Mouse (Mus musculus) kidney, postnatal 0 days (tissue): Measurements from ENCODE around the gene Drd3. TPM values are rescaled to one million over a fixed set of nuclear protein-coding genes. Genes with fewer than 3 reads are reported as not detected.

Experiments used
- ATAC-seq: fragments of 200-750 bp; cut with Nextera tagmentation; replicated peaks from 2 replicates; pipeline ENCODE4 v1.8.0; 2017; ENCODE audit warnings: low read depth, moderate number of reproducible peaks, moderate TSS enrichment, moderate library complexity; ENCODE audit not compliant: low FRiP score
- DNase-seq: peaks from one replicate; pipeline ENCODE4 v3.0.0-alpha.2; 2016; ENCODE audit warnings: low spot score
- H3K27ac ChIP-seq: fragments of 300-500 bp; sonication (generic); 2 replicates; pipeline ENCODE4 v1.5.1; 2014; ENCODE audit warnings: mild to moderate bottlenecking
- H3K27me3 ChIP-seq: fragments of 300-500 bp; sonication (generic); 2 replicates; pipeline ENCODE4 v1.6.1; 2014; ENCODE audit warnings: low read length, mixed read lengths; ENCODE audit not compliant: insufficient read depth
- H3K36me3 ChIP-seq: fragments of 300-500 bp; sonication (generic); 2 replicates; pipeline ENCODE4 v1.6.1; 2014; ENCODE audit warnings: low read length, mixed read lengths; ENCODE audit not compliant: insufficient read depth
- H3K4me1 ChIP-seq: fragments of 300-500 bp; sonication (generic); replicated peaks from 2 replicates; pipeline ENCODE4 v1.6.1; 2014; ENCODE audit warnings: antibody characterized with exemption, low read length, mixed read lengths; ENCODE audit not compliant: insufficient read depth
- H3K4me2 ChIP-seq: fragments of 300-500 bp; sonication (generic); 2 replicates; pipeline ENCODE4 v1.6.1; 2014; ENCODE audit warnings: mild to moderate bottlenecking, low read length, moderate library complexity, mixed read lengths
- H3K4me3 ChIP-seq: fragments of 300-500 bp; sonication (generic); replicated peaks from 2 replicates; pipeline ENCODE4 v1.5.1; 2014; ENCODE audit warnings: low read depth, low read length
- H3K9ac ChIP-seq: fragments of 300-500 bp; sonication (generic); 2 replicates; pipeline ENCODE4 v1.6.1; 2014; ENCODE audit warnings: low read depth, low read length
- H3K9me3 ChIP-seq: fragments of 300-500 bp; sonication (generic); replicated peaks from 2 replicates; pipeline ENCODE4 v1.6.1; 2016; ENCODE audit warnings: low read length, inconsistent platforms, mixed read lengths
- CTCF ChIP-seq: IDR thresholded peaks from 2 replicates; pipeline ENCODE4 v1.5.1; 2016; ENCODE audit warnings: antibody characterized with exemption, low read depth, mild to moderate bottlenecking, moderate library complexity
- WGBS: fragments of 180-500 bp; shearing (Covaris S2); extraction: QIAGEN DNeasy Blood & Tissue Kit; methylation state at CpG from one replicate; pipeline ENCODE4 v1.1.7; 2014; 5-methylcytosine and 5-hydroxymethylcytosine counted together
- polyA plus RNA-seq: library from polyadenylated mRNA; unstranded; fragments of >200 nt; fragmentation: Nextera tagmentation; extraction: Ambion mirVana; gene quantifications from 2 replicates; pipeline ENCODE4 v1.2.1, GENCODE M21; 2015

The Drd3 gene
- polyA plus RNA-seq, 1 experiment from 2014 or later: 0.08 TPM

DNA sequence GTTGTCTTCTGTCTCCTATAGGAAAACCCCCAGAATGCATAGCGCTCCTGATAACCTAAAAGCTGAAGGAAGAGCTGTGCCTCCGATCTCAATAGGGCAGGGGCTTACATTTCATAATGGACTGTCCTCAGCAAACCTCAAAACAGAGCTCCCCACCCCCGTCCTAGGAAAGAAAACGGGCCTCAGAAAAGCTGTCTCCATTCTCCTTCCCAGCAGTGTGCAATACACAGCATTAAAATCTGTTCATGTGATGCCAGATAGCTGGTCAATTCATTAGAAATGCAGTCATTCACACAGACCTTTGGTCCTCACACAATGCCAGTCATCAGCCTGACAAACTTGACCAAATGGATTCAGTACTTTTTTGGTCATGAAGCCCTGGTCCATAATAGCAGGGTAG, 45.7 kb downstream of the Drd3 start:
- no peaks in the 10 kb centered on the region for H3K9me3 ChIP-seq
- no peaks in the 10 kb centered on the region for H3K36me3 ChIP-seq
- H3K4me1 ChIP-seq: 0 out of 2 replicates have a peak, but pooled peaks cover 15% of the 10 kb centered on the region
- H3K9ac ChIP-seq: no peak overlapping the region
- no peak for TF ChIP-seq CTCF
- no peaks in the 10 kb centered on the region for H3K27me3 ChIP-seq
- H3K4me2 ChIP-seq: no peak overlapping the region
- DNase-seq: no peak
- no peak for ATAC-seq
- no peak overlapping the region for H3K27ac ChIP-seq
- H3K4me3 ChIP-seq: no peak overlapping the region
- 43% methylated on average over 4 of the region's 4 CpGs for WGBS

DNA sequence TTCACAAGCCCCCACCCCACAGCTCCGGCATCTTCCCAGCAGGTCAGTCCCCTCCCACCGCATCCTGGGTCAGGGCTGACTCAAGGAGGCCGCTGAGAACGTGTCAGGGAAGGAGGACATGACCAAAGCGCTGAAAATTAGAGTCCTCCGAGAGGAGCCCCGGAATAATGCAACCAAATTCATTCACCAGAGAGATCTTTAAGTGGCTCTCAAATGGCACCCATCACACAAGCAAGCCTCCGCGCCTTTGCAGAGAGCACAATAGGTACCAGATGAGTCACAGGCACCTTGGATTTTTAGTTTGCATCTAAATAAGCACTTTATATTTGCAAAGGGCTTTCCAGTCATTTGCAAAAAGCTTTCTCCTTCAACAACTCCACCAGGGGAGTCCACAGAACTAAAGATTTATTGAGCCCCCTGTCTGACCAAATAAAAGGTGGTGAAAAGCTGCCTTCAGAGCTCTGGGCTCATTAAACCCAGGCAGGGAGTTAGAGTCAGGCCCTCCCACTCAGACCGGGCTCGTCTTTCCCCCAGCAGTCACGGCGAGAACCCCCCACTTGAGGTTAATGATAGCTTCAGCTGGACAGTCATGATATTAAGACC, 46.4 kb downstream of the Drd3 start:
- Histone ChIP-seq H3K27ac (peak overlapping the region; percentile 25; the same call in 1 of the 2 replicates), H3K4me2 (peak overlapping the region; percentile 13; the same call in 1 of the 2 replicates), H3K36me3 (no peaks in the 10 kb centered on the region), H3K4me1 (0 out of 2 replicates have a peak, but pooled peaks cover 15% of the 10 kb centered on the region), H3K9me3 (no peaks in the 10 kb centered on the region), H3K9ac (0 out of 2 replicates have a peak overlapping the region, but pooled peaks have one; percentile 8), H3K27me3 (no peaks in the 10 kb centered on the region), H3K4me3 (no peak overlapping the region)
- no peak for TF ChIP-seq CTCF
- 12% methylated on average over 13 of the region's 13 CpGs for WGBS
- peak; percentile 58; the same call in 1 of the 2 replicates for ATAC-seq
- peak; percentile 89 for DNase-seq

DNA sequence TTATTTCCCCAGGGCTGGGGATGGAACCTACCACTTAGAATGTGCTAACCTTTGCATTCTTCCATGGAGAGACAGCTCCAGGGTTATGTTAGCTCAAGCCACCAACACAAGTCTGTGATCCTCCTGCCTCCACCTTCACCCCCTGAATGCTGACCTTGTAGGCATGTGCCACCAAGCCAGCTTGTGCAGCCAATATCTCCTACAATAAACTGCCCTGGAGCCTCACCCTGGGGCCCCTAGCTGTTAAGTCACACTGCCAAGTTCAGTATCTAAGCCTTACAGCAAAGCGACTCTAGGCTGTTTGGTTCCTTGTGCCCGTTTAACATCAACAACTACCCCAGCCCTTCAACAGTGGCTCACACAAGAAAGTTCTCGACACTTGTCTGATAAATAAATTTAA, 47.3 kb downstream of the Drd3 start:
- no peak overlapping the region for H3K4me2 ChIP-seq
- no peak overlapping the region for H3K4me3 ChIP-seq
- 39% methylated on average over 3 of the region's 3 CpGs for WGBS
- no peak for ATAC-seq
- no peak overlapping the region for H3K9ac ChIP-seq
- H3K9me3 ChIP-seq: no peaks in the 10 kb centered on the region
- DNase-seq: no peak
- no peak for TF ChIP-seq CTCF
- no peak overlapping the region for H3K27ac ChIP-seq
- no peaks in the 10 kb centered on the region for H3K36me3 ChIP-seq
- 0 out of 2 replicates have a peak, but pooled peaks cover 15% of the 10 kb centered on the region for H3K4me1 ChIP-seq
- H3K27me3 ChIP-seq: no peaks in the 10 kb centered on the region

DNA sequence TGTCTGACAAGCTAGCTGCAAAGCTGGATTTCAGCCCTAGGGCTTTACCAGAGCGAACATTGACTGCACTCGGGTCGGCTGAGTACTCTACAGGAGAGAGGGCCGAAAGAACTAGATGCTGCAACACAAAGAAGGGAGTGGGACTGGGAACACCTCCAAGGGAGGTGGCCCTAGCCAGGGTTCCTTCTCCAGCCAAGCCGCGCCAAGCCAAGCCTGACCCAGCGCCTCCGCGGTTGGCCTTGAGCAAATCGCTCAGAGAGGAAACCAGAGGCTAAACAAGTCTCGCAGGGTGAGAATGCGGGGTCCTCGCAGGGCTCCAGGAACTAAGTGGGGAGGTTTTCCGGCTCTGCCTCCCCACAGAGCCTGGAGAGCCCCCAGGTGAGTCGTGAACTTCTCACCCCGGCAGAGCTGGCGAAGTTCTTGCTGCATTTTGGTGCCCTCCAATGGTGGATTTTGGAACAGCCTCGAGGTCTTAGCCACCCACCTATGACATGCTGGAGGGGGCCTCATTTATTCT, 48.0 kb downstream of the Drd3 start:
- ATAC-seq (peak; percentile 77), DNase-seq (peak; percentile 79)
- WGBS: 2% methylated on average over 18 of the region's 18 CpGs
- no peaks in the 10 kb centered on the region for H3K36me3 ChIP-seq
- peak overlapping the region; percentile 79 for H3K4me2 ChIP-seq
- 0 out of 2 replicates have a peak, but pooled peaks cover 15% of the 10 kb centered on the region for H3K4me1 ChIP-seq
- TF ChIP-seq CTCF: peak; percentile 80
- H3K9ac ChIP-seq: peak overlapping the region; percentile 50
- H3K27ac ChIP-seq: peak overlapping the region; percentile 54; the same call in 1 of the 2 replicates
- peak overlapping the region; percentile 34 for H3K4me3 ChIP-seq
- no peaks in the 10 kb centered on the region for H3K9me3 ChIP-seq
- no peaks in the 10 kb centered on the region for H3K27me3 ChIP-seq

DNA sequence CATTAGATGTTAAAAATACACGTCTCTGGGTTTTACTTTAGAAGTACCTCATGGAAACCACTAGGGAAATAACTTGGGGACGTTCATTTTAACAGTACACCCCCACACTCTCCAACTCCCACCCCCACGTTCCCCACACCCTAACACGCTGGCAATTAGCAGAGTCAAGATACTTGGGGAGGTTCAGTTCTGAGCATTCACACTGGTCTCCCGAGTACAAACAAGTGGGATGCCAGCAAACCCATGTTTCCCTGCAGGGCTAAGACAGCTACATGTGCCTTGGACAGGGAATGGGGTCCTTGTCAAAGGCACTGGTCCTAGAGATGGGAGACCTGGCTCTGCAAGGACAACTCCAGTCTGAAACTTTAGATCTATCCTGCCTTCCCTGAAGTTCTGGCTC, 48.6 kb downstream of the Drd3 start:
- no peak for TF ChIP-seq CTCF
- Histone ChIP-seq H3K4me1 (0 out of 2 replicates have a peak, but pooled peaks cover 15% of the 10 kb centered on the region), H3K9me3 (no peaks in the 10 kb centered on the region), H3K27me3 (no peaks in the 10 kb centered on the region), H3K36me3 (no peaks in the 10 kb centered on the region), H3K9ac (no peak overlapping the region), H3K27ac (no peak overlapping the region), H3K4me3 (no peak overlapping the region), H3K4me2 (no peak overlapping the region)
- DNase-seq (no peak), ATAC-seq (no peak)
- 33% methylated on average over 5 of the region's 5 CpGs for WGBS

DNA sequence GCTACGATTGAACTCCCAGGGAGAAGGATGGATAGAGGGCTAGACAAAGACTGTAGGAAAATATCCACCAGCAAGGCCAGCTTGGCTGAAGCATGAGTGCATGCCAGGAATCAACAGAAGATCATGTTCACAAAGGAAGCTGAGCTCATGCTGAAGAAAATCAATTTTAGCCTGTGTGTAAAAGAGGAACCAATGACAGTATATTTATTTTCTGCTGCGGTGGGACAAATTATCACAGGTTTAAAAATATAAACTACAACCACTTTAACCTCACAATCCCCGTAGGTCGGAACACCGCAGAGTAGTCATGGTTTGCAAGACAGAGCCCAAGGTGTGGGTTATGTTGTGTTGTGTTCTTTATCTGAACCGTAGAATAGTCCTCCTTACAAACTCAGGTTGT, 50.5 kb downstream of the Drd3 start:
- no peak for DNase-seq
- no peak for ATAC-seq

More for the DNA sequence above, 50.5 kb downstream of the Drd3 start:
- no peak for TF ChIP-seq CTCF
- Histone ChIP-seq H3K36me3 (no peaks in the 10 kb centered on the region), H3K9ac (no peak overlapping the region), H3K4me2 (no peak overlapping the region), H3K4me1 (0 out of 2 replicates have a peak, but pooled peaks cover 13% of the 10 kb centered on the region), H3K27ac (no peak overlapping the region), H3K4me3 (no peak overlapping the region), H3K9me3 (no peaks in the 10 kb centered on the region), H3K27me3 (no peaks in the 10 kb centered on the region)
- 87% methylated on average over 6 of the region's 6 CpGs for WGBS
